Mouse (Mus musculus) spleen, adult 2 months (tissue): Measurements from ENCODE around the gene Nav2. TPM values are rescaled to one million over a fixed set of nuclear protein-coding genes. Genes with fewer than 3 reads are reported as not detected.

Experiments used
- DNase-seq, 2 experiments: peaks; one replicate each; pipeline versions ENCODE4 v3.0.0 to v3.0.0-alpha.2; 2012 to 2021; ENCODE audit warnings: low spot score in 2 of 2, low read depth in 1 of 2
- H3K27ac ChIP-seq: fragments of 200-500 bp; 2 replicates; pipeline ENCODE4 v1.5.1; 2012; ENCODE audit warnings: low read length, inconsistent platforms; ENCODE audit not compliant: insufficient read depth
- H3K27me3 ChIP-seq: fragments of 200-500 bp; 2 replicates; pipeline ENCODE4 v1.6.1; 2012; ENCODE audit warnings: mild to moderate bottlenecking, moderate library complexity, low read length, inconsistent platforms; ENCODE audit not compliant: control insufficient read depth, insufficient read depth
- H3K36me3 ChIP-seq: fragments of 200-500 bp; 2 replicates; pipeline ENCODE4 v1.6.1; 2012; ENCODE audit warnings: mild to moderate bottlenecking, low read length, inconsistent platforms; ENCODE audit not compliant: control insufficient read depth, insufficient read depth
- H3K4me1 ChIP-seq: fragments of 200-500 bp; 2 replicates; pipeline ENCODE4 v1.6.1; 2011; ENCODE audit warnings: inconsistent platforms; ENCODE audit not compliant: control insufficient read depth, insufficient read depth, insufficient read length
- H3K4me3 ChIP-seq: fragments of 200-500 bp; 2 replicates; pipeline ENCODE4 v1.5.1; 2011; ENCODE audit warnings: mild to moderate bottlenecking, inconsistent platforms; ENCODE audit not compliant: insufficient read depth, insufficient read length; ENCODE audit errors: extremely low read depth
- CTCF ChIP-seq: fragments of 200-500 bp; IDR thresholded peaks from 2 replicates; pipeline ENCODE4 v1.5.1; 2011; ENCODE audit warnings: mild to moderate bottlenecking, inconsistent platforms; ENCODE audit not compliant: insufficient read depth, insufficient read length, insufficient replicate concordance; ENCODE audit errors: extremely low read depth
- POLR2A ChIP-seq: fragments of 200-500 bp; IDR thresholded peaks from 2 replicates; pipeline ENCODE4 v1.6.1; 2011; ENCODE audit warnings: low read depth, low read length, inconsistent platforms
- WGBS: fragments of 180-500 bp; shearing (Covaris S2); methylation state at CpG from one replicate; pipeline ENCODE4 v1.1.7; 2018; 5-methylcytosine and 5-hydroxymethylcytosine counted together
- polyA plus RNA-seq: library from polyadenylated mRNA; depleted of rRNA; stranded (reverse); fragments of >200 nt; gene quantifications from 2 replicates; pipeline ENCODE4 v1.2.3, GENCODE M21; 2012

Nav2 gene
- polyA plus RNA-seq, 1 experiment = 3.5 TPM

- Histone ChIP-seq H3K27ac (no peak overlapping the region), H3K27me3 (no peaks in the 10 kb centered on the region), H3K36me3 (no peaks in the 10 kb centered on the region), H3K4me3 (no peak overlapping the region), H3K4me1 (no peaks in the 10 kb centered on the region)
- 88% methylated on average over 2 of the region's 2 CpGs for WGBS
- no peak for DNase-seq
- no peak for TF ChIP-seq POLR2A
- no peak for TF ChIP-seq CTCF
Observed at GRCm38 (mm10) chr7:49571606-49572005, 663.1 kb downstream of the Nav2 start.

GRCm38 (mm10) chr7:49575226-49575625 lies 666.7 kb downstream of the Nav2 start:
- H3K4me3 ChIP-seq = no peak overlapping the region
- no peaks in the 10 kb centered on the region for H3K36me3 ChIP-seq
- WGBS = 95% methylated on average over 9 of the region's 9 CpGs
- H3K27me3 ChIP-seq = no peaks in the 10 kb centered on the region
- TF ChIP-seq POLR2A = no peak
- no peak for TF ChIP-seq CTCF
- DNase-seq = no peak
- H3K27ac ChIP-seq = no peak overlapping the region
- no peaks in the 10 kb centered on the region for H3K4me1 ChIP-seq

- DNase-seq = no peak
- H3K27ac ChIP-seq = no peak overlapping the region
- TF ChIP-seq CTCF (no peak), POLR2A (no peak)
- WGBS = 84% methylated on average over 2 of the region's 2 CpGs
- no peaks in the 10 kb centered on the region for H3K27me3 ChIP-seq
- H3K4me1 ChIP-seq = no peaks in the 10 kb centered on the region
- no peaks in the 10 kb centered on the region for H3K36me3 ChIP-seq
- H3K4me3 ChIP-seq = no peak overlapping the region
Observed at GRCm38 (mm10) chr7:49577096-49577495, 668.6 kb downstream of the Nav2 start.

- H3K4me3 ChIP-seq = no peak overlapping the region
- H3K4me1 ChIP-seq = no peaks in the 10 kb centered on the region
- H3K27me3 ChIP-seq = no peaks in the 10 kb centered on the region
- no peak for DNase-seq
- no peak overlapping the region for H3K27ac ChIP-seq
- TF ChIP-seq POLR2A = no peak
- TF ChIP-seq CTCF = no peak
- H3K36me3 ChIP-seq = no peaks in the 10 kb centered on the region
- WGBS = 81% methylated on average over 2 of the region's 2 CpGs
Observed at GRCm38 (mm10) chr7:49581951-49582350, 673.4 kb downstream of the Nav2 start.

GRCm38 (mm10) chr7:49582551-49582950 lies 674.0 kb downstream of the Nav2 start:
- 79% methylated on average over 7 of the region's 7 CpGs for WGBS
- no peak overlapping the region for H3K27ac ChIP-seq

GRCm38 (mm10) chr7:49583176-49583575 lies 674.7 kb downstream of the Nav2 start:
- no peak for DNase-seq
- Histone ChIP-seq H3K27ac (no peak overlapping the region), H3K4me1 (no peaks in the 10 kb centered on the region), H3K36me3 (no peaks in the 10 kb centered on the region), H3K27me3 (no peaks in the 10 kb centered on the region), H3K4me3 (no peak overlapping the region)
- TF ChIP-seq POLR2A (no peak), CTCF (no peak)
- WGBS = 91% methylated on average over 6 of the region's 6 CpGs

More at GRCm38 (mm10) chr7:49582551-49582950, 674.0 kb downstream of the Nav2 start:
- Histone ChIP-seq H3K4me1 (no peaks in the 10 kb centered on the region), H3K4me3 (no peak overlapping the region), H3K36me3 (no peaks in the 10 kb centered on the region), H3K27me3 (no peaks in the 10 kb centered on the region)
- TF ChIP-seq POLR2A (no peak), CTCF (no peak)
- DNase-seq = no peak

- H3K4me1 ChIP-seq = no peaks in the 10 kb centered on the region
- no peak for DNase-seq
- H3K4me3 ChIP-seq = no peak overlapping the region
- H3K36me3 ChIP-seq = no peaks in the 10 kb centered on the region
- TF ChIP-seq POLR2A (no peak), CTCF (no peak)
- H3K27ac ChIP-seq = no peak overlapping the region
- H3K27me3 ChIP-seq = no peaks in the 10 kb centered on the region
- 88% methylated on average over 5 of the region's 5 CpGs for WGBS
Observed at GRCm38 (mm10) chr7:49586530-49587120, 678.1 kb downstream of the Nav2 start.
